ENCODE assay signal across 13 mouse cellular contexts in the genomic region with DNA sequence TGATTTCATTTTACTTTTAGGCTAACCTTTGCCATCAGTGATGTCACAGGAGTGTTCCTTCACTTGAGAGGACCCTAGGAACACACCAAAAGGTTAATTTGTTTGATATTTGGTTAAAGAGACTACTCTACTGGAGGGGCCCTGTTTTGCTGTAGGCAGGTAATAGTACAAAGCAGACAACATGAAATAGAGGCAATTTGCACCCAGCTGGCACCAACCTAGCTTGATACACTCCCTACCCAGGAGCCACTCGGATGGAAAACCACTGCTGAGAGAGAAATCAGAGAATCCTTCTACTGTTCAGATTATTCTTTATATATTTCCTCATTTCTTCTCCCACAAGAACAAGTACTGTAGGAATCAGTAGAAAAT.
DNase-seq lines count a peak whose midpoint lies in the region; ATAC-seq and TF ChIP-seq lines count a peak whose summit lies in the region.
"Had no signal": no experiment of that assay in that cellular context is flagged by ENCODE, and none has a peak within 500 bp of the region (broad histone marks: within the 10 kb centered on the region; RNA-seq: fewer than 3 reads in every experiment).

No protein-coding gene starts in this region.

- no peak overlapping the region for H3K4me2 ChIP-seq in midbrain, postnatal 0 days (ENCODE audit: low read depth, low read length, poor library complexity, severe bottlenecking)
- H3K4me2 ChIP-seq in forebrain, embryonic 15.5 days (replicated peaks), result no peak overlapping the region
- H3K4me2 ChIP-seq in hindbrain, embryonic 16.5 days (ENCODE audit: low read length), result no peak overlapping the region; the same call in 1 of the 2 replicates
- no peak overlapping the region for H3K4me2 ChIP-seq in neural tube, embryonic 15.5 days
- H3K4me2 ChIP-seq: limb, embryonic 15.5 days had no signal

- ATAC-seq in midbrain, postnatal 0 days (ENCODE audit: low FRiP score), result no peak
- ATAC-seq in forebrain, embryonic 15.5 days (replicated peaks), result peak; percentile 33
- peak; percentile 82 for ATAC-seq in hindbrain, embryonic 16.5 days
- peak; percentile 50; the same call in 1 of the 2 replicates for ATAC-seq in neural tube, embryonic 15.5 days (ENCODE audit: low FRiP score)

- H3K4me1 ChIP-seq in midbrain, embryonic 10.5 days, result no peaks in the 10 kb centered on the region
- H3K4me1 ChIP-seq in midbrain, postnatal 0 days (ENCODE audit: insufficient read depth, low read length), result no peaks in the 10 kb centered on the region
- peaks cover 20% of the 10 kb centered on the region for H3K4me1 ChIP-seq in forebrain, embryonic 15.5 days
- peaks cover 3% of the 10 kb centered on the region; the same call in 1 of the 2 replicates for H3K4me1 ChIP-seq in hindbrain, embryonic 16.5 days (ENCODE audit: control insufficient read depth, insufficient read depth, low read depth, low read length)
- H3K4me1 ChIP-seq in neural tube, embryonic 15.5 days, result no peaks in the 10 kb centered on the region
- H3K4me1 ChIP-seq: limb, embryonic 15.5 days had no signal

- DNase-seq in midbrain, embryonic 10.5 days (ENCODE audit: low spot score), result no peak
- no peak for DNase-seq in midbrain, postnatal 0 days (ENCODE audit: low spot score)
- no peak for DNase-seq in ovary, adult 18-20 months (ENCODE audit: low spot score)
- DNase-seq in ovary, postnatal 14 days (ENCODE audit: low spot score), result no peak
- DNase-seq: gastrocnemius, postnatal 14 days; lung, adult 18-20 months; lung, postnatal 36 days; right cerebral cortex, postnatal 14 days had no signal

- no peaks in the 10 kb centered on the region for H3K9me3 ChIP-seq in midbrain, embryonic 10.5 days (replicated peaks)
- H3K9me3 ChIP-seq in midbrain, postnatal 0 days (ENCODE audit: low read length), result no peaks in the 10 kb centered on the region
- H3K9me3 ChIP-seq in forebrain, embryonic 15.5 days, result no peaks in the 10 kb centered on the region
- no peaks in the 10 kb centered on the region for H3K9me3 ChIP-seq in hindbrain, embryonic 16.5 days (ENCODE audit: control insufficient read depth, low read length)
- H3K9me3 ChIP-seq in neural tube, embryonic 15.5 days (replicated peaks), result no peaks in the 10 kb centered on the region
- H3K9me3 ChIP-seq: limb, embryonic 15.5 days had no signal

- TF ChIP-seq CTCF in midbrain, postnatal 0 days (IDR thresholded peaks at IDR 0.05), result no peak

- no peaks in the 10 kb centered on the region for H3K36me3 ChIP-seq in midbrain, embryonic 10.5 days
- no peaks in the 10 kb centered on the region for H3K36me3 ChIP-seq in midbrain, postnatal 0 days (ENCODE audit: insufficient read depth, low read length)
- no peaks in the 10 kb centered on the region for H3K36me3 ChIP-seq in forebrain, embryonic 15.5 days
- H3K36me3 ChIP-seq in hindbrain, embryonic 16.5 days (ENCODE audit: control insufficient read depth, insufficient read depth, low read length), result no peaks in the 10 kb centered on the region
- no peaks in the 10 kb centered on the region for H3K36me3 ChIP-seq in neural tube, embryonic 15.5 days
- H3K36me3 ChIP-seq: limb, embryonic 15.5 days had no signal

- WGBS in midbrain, embryonic 10.5 days, result 83% methylated on average over 1 of the region's 1 CpGs
- 67% methylated on average over 1 of the region's 1 CpGs for WGBS in midbrain, postnatal 0 days
- WGBS in forebrain, embryonic 15.5 days, result 25% methylated on average over 1 of the region's 1 CpGs
- 38% methylated on average over 1 of the region's 1 CpGs for WGBS in hindbrain, embryonic 16.5 days
- WGBS in neural tube, embryonic 15.5 days, result 30% methylated on average over 1 of the region's 1 CpGs

- H3K27ac ChIP-seq in midbrain, embryonic 10.5 days (replicated peaks), result 0 out of 2 replicates have a peak overlapping the region, but pooled peaks have one; percentile 28
- no peak overlapping the region for H3K27ac ChIP-seq in midbrain, postnatal 0 days (ENCODE audit: low read depth, low read length)
- H3K27ac ChIP-seq in forebrain, embryonic 15.5 days (replicated peaks), result no peak overlapping the region
- no peak overlapping the region for H3K27ac ChIP-seq in hindbrain, embryonic 16.5 days (ENCODE audit: low read depth, low read length)
- H3K27ac ChIP-seq in neural tube, embryonic 15.5 days (replicated peaks), result no peak overlapping the region
- H3K27ac ChIP-seq: limb, embryonic 15.5 days; stomach, postnatal 0 days had no signal

- no peak overlapping the region for H3K4me3 ChIP-seq in midbrain, embryonic 10.5 days
- no peak overlapping the region for H3K4me3 ChIP-seq in midbrain, postnatal 0 days (ENCODE audit: low read depth, low read length)
- H3K4me3 ChIP-seq in forebrain, embryonic 15.5 days, result no peak overlapping the region
- no peak overlapping the region for H3K4me3 ChIP-seq in hindbrain, embryonic 16.5 days (ENCODE audit: low read length)
- H3K4me3 ChIP-seq in neural tube, embryonic 15.5 days (replicated peaks), result no peak overlapping the region
- H3K4me3 ChIP-seq: limb, embryonic 15.5 days had no signal

- H3K9ac ChIP-seq in midbrain, postnatal 0 days (replicated peaks; ENCODE audit: low read length, poor library complexity, severe bottlenecking), result no peak overlapping the region
- H3K9ac ChIP-seq in forebrain, embryonic 15.5 days (replicated peaks), result no peak overlapping the region
- no peak overlapping the region for H3K9ac ChIP-seq in hindbrain, embryonic 16.5 days (ENCODE audit: low read depth, low read length)
- H3K9ac ChIP-seq in neural tube, embryonic 15.5 days (replicated peaks), result no peak overlapping the region
- H3K9ac ChIP-seq: limb, embryonic 15.5 days had no signal

- H3K27me3 ChIP-seq in midbrain, embryonic 10.5 days (ENCODE audit: low read depth, poor library complexity, severe bottlenecking), result no peaks in the 10 kb centered on the region
- H3K27me3 ChIP-seq in midbrain, postnatal 0 days (ENCODE audit: insufficient read depth, low read length), result no peaks in the 10 kb centered on the region
- H3K27me3 ChIP-seq in forebrain, embryonic 15.5 days, result no peaks in the 10 kb centered on the region
- H3K27me3 ChIP-seq in hindbrain, embryonic 16.5 days (replicated peaks; ENCODE audit: control insufficient read depth, insufficient read depth, low read length), result no peaks in the 10 kb centered on the region
- H3K27me3 ChIP-seq in neural tube, embryonic 15.5 days (replicated peaks), result no peaks in the 10 kb centered on the region
- H3K27me3 ChIP-seq: limb, embryonic 15.5 days had no signal
